Mouse (Mus musculus): Measurements from ENCODE around the gene Klk1b5.

The Klk1b5 gene

GRCm38 (mm10) chr7:44253023-44253616, 37.4 kb downstream of the Klk1b5 start:
- in situ Hi-C loops (cut with MboI, MseI), result no loop called here

GRCm38 (mm10) chr7:44254930-44255329, 39.2 kb downstream of the Klk1b5 start:
- in situ Hi-C loops (cut with MboI, MseI), result no loop called here

GRCm38 (mm10) chr7:44257278-44257677, 41.5 kb downstream of the Klk1b5 start, which contains the start of gene Acp4:
Gene Acp4, minus strand, starts transcription at chr7:44257378.
- in situ Hi-C loops (cut with MboI, MseI), result no loop called here

GRCm38 (mm10) chr7:44260410-44260809, 44.7 kb downstream of the Klk1b5 start:
- in situ Hi-C loops (cut with MboI, MseI), result loop anchor here (5.0 kb wide), 1 partner anchor 42 kb away; no protein-coding TSS in a partner anchor

- in situ Hi-C loops (cut with MboI, MseI), result loop anchor here (5.0 kb wide), 1 partner anchor 41 kb away; no protein-coding TSS in a partner anchor
Observed at GRCm38 (mm10) chr7:44261147-44261546, 45.4 kb downstream of the Klk1b5 start, which contains the start of gene Gm15517. Gene Gm15517, plus strand, starts transcription at chr7:44261447.

GRCm38 (mm10) chr7:44262791-44263643, 47.3 kb downstream of the Klk1b5 start:
- in situ Hi-C loops (cut with MboI, MseI), result loop anchor here (5.0 kb wide), 1 partner anchor 39 kb away; no protein-coding TSS in a partner anchor

GRCm38 (mm10) chr7:44268117-44268516, 52.4 kb downstream of the Klk1b5 start:
- in situ Hi-C loops (cut with MboI, MseI), result loop anchor here (5.0 kb wide), 1 partner anchor 84 kb away; no protein-coding TSS in a partner anchor

- in situ Hi-C loops (cut with MboI, MseI), result loop anchor here (5.0 kb wide), 1 partner anchor 83 kb away; no protein-coding TSS in a partner anchor
Observed at GRCm38 (mm10) chr7:44269397-44269796, 53.7 kb downstream of the Klk1b5 start.

Data from T-helper 1 cell (primary cell).